Mouse (Mus musculus): ENCODE data around the gene Inppl1. TPM values are rescaled to one million over a fixed set of nuclear protein-coding genes. Genes with fewer than 3 reads are reported as not detected.

Gene Inppl1
- polyA plus RNA-seq, 1 experiment from 2014 or later: 46.0 TPM

DNA sequence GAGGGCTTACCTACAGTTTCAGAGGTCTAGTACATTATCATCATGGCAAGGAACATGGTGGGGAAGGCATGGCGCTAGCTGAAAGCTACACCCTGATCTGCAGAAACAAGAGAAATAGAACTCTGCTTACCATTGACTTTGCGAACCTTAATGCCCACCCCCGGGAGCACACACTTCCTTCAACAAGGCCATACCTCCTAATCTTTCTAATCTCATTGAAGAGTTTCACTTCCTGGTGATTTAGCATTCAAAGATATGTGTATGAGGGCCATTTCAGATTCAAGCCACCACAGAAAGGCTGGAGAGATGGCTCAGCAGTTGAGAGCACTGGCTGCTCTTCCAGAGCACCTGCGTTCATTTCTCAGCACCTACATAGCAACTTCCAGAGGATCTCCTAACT is 19.1 kb upstream of the Inppl1 start, which contains the start of gene Folr2:
Gene Folr2 (minus strand): TSS at position 101 of the 400 bp plus-strand sequence.
- ATAC-seq (replicated peaks; ENCODE audit: low FRiP score): no peak
- Histone ChIP-seq H3K9ac (ENCODE audit: low read length) (no peak within 1 kb of the TSS), H3K4me2 (ENCODE audit: low read depth, low read length, severe bottlenecking) (no peak within 1 kb of the TSS), H3K4me3 (ENCODE audit: low read depth, low read length) (no peak within 1 kb of the TSS), H3K27ac (ENCODE audit: low read depth, low read length) (no peak within 1 kb of the TSS), H3K27me3 (ENCODE audit: control insufficient read depth, insufficient read depth, low read length) (no peaks in the 10 kb centered on the region), H3K4me1 (replicated peaks; ENCODE audit: control insufficient read depth, insufficient read depth, low read length) (no peaks in the 10 kb centered on the region), H3K36me3 (ENCODE audit: control insufficient read depth, insufficient read depth, low read length) (no peaks in the 10 kb centered on the region), H3K9me3 (ENCODE audit: control insufficient read depth, low read length) (no peaks in the 10 kb centered on the region)
- WGBS: 93% methylated on average over 4 of the region's 4 CpGs
- DNase-seq (ENCODE audit: low spot score): no peak

DNA sequence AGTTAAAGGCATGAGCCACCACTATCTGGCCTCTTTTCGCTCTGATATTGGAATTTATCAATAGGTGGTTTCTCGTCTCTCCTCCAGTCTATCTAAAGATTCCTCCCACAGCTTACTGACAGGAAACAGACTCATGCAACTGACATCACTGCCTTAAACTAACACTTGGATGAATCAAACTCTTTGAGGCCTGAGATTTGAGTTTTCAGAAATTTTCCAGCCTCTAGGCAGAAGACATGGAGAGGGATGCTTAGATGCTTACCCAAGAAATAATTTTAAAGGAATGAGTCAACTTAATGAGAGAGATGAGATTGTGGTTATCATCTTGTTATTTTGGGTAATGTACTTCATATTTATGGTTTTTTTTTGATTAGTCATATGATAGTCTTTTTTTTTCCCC is 15.8 kb upstream of the Inppl1 start:
- no peak overlapping the region for H3K4me2 ChIP-seq (ENCODE audit: low read depth, low read length, severe bottlenecking)
- H3K27me3 ChIP-seq (ENCODE audit: control insufficient read depth, insufficient read depth, low read length): no peaks in the 10 kb centered on the region
- H3K36me3 ChIP-seq (ENCODE audit: control insufficient read depth, insufficient read depth, low read length): no peaks in the 10 kb centered on the region
- DNase-seq (ENCODE audit: low spot score) (no peak), ATAC-seq (replicated peaks; ENCODE audit: low FRiP score) (no peak)
- H3K4me3 ChIP-seq (ENCODE audit: low read depth, low read length): no peak overlapping the region
- H3K9ac ChIP-seq (ENCODE audit: low read length): no peak overlapping the region
- 85% methylated on average over 2 of the region's 2 CpGs for WGBS
- no peak overlapping the region for H3K27ac ChIP-seq (ENCODE audit: low read depth, low read length)
- H3K4me1 ChIP-seq (replicated peaks; ENCODE audit: control insufficient read depth, insufficient read depth, low read length): no peaks in the 10 kb centered on the region
- H3K9me3 ChIP-seq (ENCODE audit: control insufficient read depth, low read length): no peaks in the 10 kb centered on the region

DNA sequence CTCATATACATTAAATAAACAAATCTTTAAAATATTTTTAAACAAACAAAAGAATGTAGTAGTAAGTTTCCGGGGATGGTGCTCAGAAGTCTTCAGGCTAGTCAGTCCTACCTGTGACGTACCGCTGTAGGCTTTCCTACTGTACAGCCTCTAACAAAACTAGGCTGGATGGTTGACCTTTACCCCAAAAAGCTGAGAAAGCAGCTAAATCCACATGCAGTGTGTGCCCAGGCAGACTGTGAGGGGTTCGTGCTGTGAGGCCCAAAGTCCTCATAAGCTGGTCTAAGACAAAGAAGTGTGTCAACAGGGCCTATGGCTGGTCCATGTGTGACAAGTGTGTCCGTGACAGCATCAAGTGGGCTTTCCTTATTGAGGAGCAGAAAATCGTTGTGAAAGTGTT is 14.8 kb upstream of the Inppl1 start:
- Histone ChIP-seq H3K27me3 (ENCODE audit: control insufficient read depth, insufficient read depth, low read length) (no peaks in the 10 kb centered on the region), H3K9me3 (ENCODE audit: control insufficient read depth, low read length) (no peaks in the 10 kb centered on the region), H3K4me3 (ENCODE audit: low read depth, low read length) (no peak overlapping the region), H3K27ac (ENCODE audit: low read depth, low read length) (no peak overlapping the region), H3K4me2 (ENCODE audit: low read depth, low read length, severe bottlenecking) (no peak overlapping the region), H3K9ac (ENCODE audit: low read length) (no peak overlapping the region), H3K36me3 (ENCODE audit: control insufficient read depth, insufficient read depth, low read length) (no peaks in the 10 kb centered on the region), H3K4me1 (replicated peaks; ENCODE audit: control insufficient read depth, insufficient read depth, low read length) (no peaks in the 10 kb centered on the region)
- WGBS: 84% methylated on average over 6 of the region's 6 CpGs
- DNase-seq (ENCODE audit: low spot score) (no peak), ATAC-seq (replicated peaks; ENCODE audit: low FRiP score) (no peak)

DNA sequence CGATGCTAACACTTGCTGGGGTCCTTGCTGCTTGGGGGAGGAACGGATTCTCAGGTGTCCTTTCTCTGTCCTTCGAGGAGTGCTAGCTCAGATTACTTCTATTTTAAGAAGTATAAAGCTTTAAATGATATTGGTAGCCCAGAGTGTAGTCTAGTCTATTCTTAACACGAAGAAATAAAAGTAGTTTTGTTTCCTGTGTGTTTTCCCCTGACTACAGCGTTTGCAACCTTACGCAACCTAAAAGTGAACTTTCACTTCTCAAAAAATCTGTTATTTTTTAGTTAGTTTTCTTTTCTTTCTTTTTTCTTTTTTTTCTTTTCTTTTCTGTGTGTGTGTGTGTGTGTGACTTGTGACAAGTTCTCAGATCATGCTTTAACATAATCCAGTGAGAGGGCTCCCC is 13.7 kb upstream of the Inppl1 start:
- 86% methylated on average over 6 of the region's 6 CpGs for WGBS
- ATAC-seq (replicated peaks; ENCODE audit: low FRiP score) (no peak), DNase-seq (ENCODE audit: low spot score) (no peak)
- no peaks in the 10 kb centered on the region for H3K27me3 ChIP-seq (ENCODE audit: control insufficient read depth, insufficient read depth, low read length)
- no peaks in the 10 kb centered on the region for H3K9me3 ChIP-seq (ENCODE audit: control insufficient read depth, low read length)
- no peak overlapping the region for H3K9ac ChIP-seq (ENCODE audit: low read length)
- H3K4me3 ChIP-seq (ENCODE audit: low read depth, low read length): no peak overlapping the region
- no peak overlapping the region for H3K4me2 ChIP-seq (ENCODE audit: low read depth, low read length, severe bottlenecking)
- H3K4me1 ChIP-seq (replicated peaks; ENCODE audit: control insufficient read depth, insufficient read depth, low read length): no peaks in the 10 kb centered on the region
- H3K36me3 ChIP-seq (ENCODE audit: control insufficient read depth, insufficient read depth, low read length): no peaks in the 10 kb centered on the region
- no peak overlapping the region for H3K27ac ChIP-seq (ENCODE audit: low read depth, low read length)

DNA sequence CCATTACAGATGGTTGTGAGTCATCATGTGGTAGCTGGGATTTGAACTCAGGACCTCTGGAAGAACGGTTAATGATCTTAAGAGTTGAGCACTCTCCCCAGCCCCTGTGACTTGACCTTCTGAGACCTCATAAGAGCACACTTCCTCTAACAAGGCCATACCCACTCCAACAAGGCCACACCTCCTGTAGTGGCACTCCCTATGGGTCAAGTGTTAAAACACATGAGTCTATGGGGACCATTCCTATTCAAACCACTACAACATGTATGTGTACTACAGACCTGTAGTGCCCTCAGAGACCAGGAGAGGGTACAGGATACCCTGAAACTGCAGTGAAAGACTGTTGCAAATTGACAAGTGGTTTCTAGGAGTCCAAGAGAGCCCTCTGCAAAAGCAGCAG is 9.9 kb upstream of the Inppl1 start:
- DNase-seq (ENCODE audit: low spot score) (no peak), ATAC-seq (replicated peaks; ENCODE audit: low FRiP score) (no peak)
- Histone ChIP-seq H3K27me3 (ENCODE audit: control insufficient read depth, insufficient read depth, low read length) (no peaks in the 10 kb centered on the region), H3K27ac (ENCODE audit: low read depth, low read length) (no peak overlapping the region), H3K9me3 (ENCODE audit: control insufficient read depth, low read length) (no peaks in the 10 kb centered on the region), H3K36me3 (ENCODE audit: control insufficient read depth, insufficient read depth, low read length) (no peaks in the 10 kb centered on the region), H3K9ac (ENCODE audit: low read length) (no peak overlapping the region), H3K4me2 (ENCODE audit: low read depth, low read length, severe bottlenecking) (no peak overlapping the region), H3K4me1 (replicated peaks; ENCODE audit: control insufficient read depth, insufficient read depth, low read length) (no peaks in the 10 kb centered on the region), H3K4me3 (ENCODE audit: low read depth, low read length) (no peak overlapping the region)
- 88% methylated on average over 1 of the region's 1 CpGs for WGBS

DNA sequence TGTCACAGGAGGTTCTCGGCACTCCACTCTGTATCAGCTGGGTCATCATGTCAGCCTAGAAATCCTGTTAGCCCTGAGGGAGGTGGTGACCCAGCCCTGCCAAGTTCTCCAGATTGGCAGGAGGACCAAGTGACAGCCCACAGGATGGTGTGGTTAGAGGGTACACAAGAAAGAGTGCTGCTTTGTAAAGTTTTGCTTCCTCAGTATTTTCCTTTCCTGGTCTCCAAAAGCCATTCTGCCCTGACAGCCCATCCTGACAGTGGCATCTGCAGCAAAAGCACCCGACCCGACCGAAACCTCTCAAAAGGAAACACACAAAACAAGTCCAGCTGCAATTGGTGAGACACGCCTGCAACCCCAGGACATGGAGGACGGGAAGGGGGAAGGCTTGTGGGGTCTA is 6.2 kb upstream of the Inppl1 start:
- Histone ChIP-seq H3K36me3 (ENCODE audit: control insufficient read depth, insufficient read depth, low read length) (no peaks in the 10 kb centered on the region), H3K9ac (ENCODE audit: low read length) (no peak overlapping the region), H3K9me3 (ENCODE audit: control insufficient read depth, low read length) (no peaks in the 10 kb centered on the region), H3K4me1 (replicated peaks; ENCODE audit: control insufficient read depth, insufficient read depth, low read length) (no peaks in the 10 kb centered on the region), H3K4me2 (ENCODE audit: low read depth, low read length, severe bottlenecking) (no peak overlapping the region), H3K27me3 (ENCODE audit: control insufficient read depth, insufficient read depth, low read length) (no peaks in the 10 kb centered on the region), H3K27ac (ENCODE audit: low read depth, low read length) (no peak overlapping the region), H3K4me3 (ENCODE audit: low read depth, low read length) (no peak overlapping the region)
- WGBS: 74% methylated on average over 6 of the region's 6 CpGs
- DNase-seq (ENCODE audit: low spot score) (no peak), ATAC-seq (replicated peaks; ENCODE audit: low FRiP score) (no peak)

DNA sequence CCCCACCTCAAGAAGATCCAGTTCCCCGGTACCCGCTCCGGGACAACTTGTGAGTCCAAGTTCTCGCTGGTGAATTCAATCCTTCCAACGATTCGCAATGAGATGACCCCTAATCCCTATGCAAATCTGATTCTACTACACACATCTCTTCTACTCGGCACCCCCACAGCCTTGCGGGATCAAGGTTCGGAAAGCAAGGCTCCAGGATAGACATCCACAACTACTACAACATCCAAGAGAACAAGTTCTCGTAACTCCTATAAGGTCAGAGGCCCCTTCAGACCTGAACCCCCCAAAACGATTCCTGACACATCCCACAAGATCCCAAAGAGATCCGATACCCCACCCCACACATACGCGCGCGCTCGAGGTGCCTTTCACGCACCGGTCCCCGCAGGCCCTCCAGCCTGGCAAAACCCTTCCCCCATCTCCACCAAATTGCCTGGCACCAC is 849 bp downstream of the Inppl1 start:
- Histone ChIP-seq H3K4me3 (ENCODE audit: low read depth, low read length) (peak overlapping the region; percentile 87), H3K9me3 (ENCODE audit: control insufficient read depth, low read length) (no peaks in the 10 kb centered on the region), H3K36me3 (ENCODE audit: control insufficient read depth, insufficient read depth, low read length) (peaks cover 8% of the 10 kb centered on the region; the same call in 1 of the 2 replicates), H3K4me2 (ENCODE audit: low read depth, low read length, severe bottlenecking) (peak overlapping the region; percentile 96), H3K27ac (ENCODE audit: low read depth, low read length) (peak overlapping the region; percentile 79), H3K9ac (ENCODE audit: low read length) (peak overlapping the region; percentile 97), H3K4me1 (replicated peaks; ENCODE audit: control insufficient read depth, insufficient read depth, low read length) (peaks cover 20% of the 10 kb centered on the region), H3K27me3 (ENCODE audit: control insufficient read depth, insufficient read depth, low read length) (no peaks in the 10 kb centered on the region)
- WGBS: under 1% methylated on average over 20 of the region's 20 CpGs
- DNase-seq (ENCODE audit: low spot score) (no peak), ATAC-seq (replicated peaks; ENCODE audit: low FRiP score) (peak; percentile 21)

DNA sequence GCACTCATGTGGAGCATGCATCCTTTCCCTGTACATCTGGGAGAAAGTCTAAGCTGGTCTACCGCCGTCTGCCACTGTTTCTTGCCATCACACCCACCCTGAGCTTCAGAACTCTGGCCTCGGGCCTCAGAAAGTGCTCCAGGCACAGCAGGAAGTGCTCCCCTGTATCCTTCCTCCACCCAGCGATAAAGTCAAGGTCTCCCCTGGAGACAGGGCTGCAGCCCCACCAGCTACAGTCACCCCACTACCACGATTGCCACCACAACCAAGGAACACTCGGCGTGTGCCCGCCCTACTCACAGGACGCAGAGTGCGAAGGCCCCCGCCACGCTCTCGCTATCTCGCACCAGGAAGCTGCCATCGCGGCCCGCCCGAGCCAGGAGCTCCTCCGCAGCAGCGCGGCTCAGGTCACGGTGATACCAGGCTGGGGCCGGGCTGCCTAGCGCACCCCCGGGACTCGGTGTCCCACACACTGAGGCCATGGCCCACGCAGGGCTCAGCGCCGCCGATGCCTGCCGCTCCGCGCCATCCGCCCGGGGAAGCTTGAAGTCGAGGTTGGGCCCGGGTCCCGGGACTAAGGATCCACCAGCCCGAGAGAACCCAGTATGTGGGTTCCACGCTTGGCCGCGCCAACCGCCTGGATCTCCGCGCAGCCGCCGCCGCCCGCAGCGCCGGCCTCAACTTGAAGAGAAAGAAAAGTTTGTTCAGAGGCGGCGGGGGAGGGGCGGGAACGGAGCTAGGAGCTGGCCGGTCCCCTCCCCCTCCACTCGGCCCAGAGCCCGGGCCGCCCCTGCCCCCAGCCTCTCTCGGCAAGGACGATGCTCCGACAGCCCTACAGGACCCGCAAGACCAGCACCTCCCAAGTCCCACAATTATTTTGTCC is 1.5 kb downstream of the Inppl1 start:
- WGBS: under 1% methylated on average over 57 of the region's 63 CpGs

More for the DNA sequence above, 1.5 kb downstream of the Inppl1 start:
- ATAC-seq (replicated peaks; ENCODE audit: low FRiP score): peak; percentile 76
- Histone ChIP-seq H3K4me2 (ENCODE audit: low read depth, low read length, severe bottlenecking) (peak overlapping the region; percentile 96), H3K9me3 (ENCODE audit: control insufficient read depth, low read length) (no peaks in the 10 kb centered on the region), H3K36me3 (ENCODE audit: control insufficient read depth, insufficient read depth, low read length) (peaks cover 11% of the 10 kb centered on the region; the same call in 1 of the 2 replicates), H3K27ac (ENCODE audit: low read depth, low read length) (peak overlapping the region; percentile 88), H3K4me3 (ENCODE audit: low read depth, low read length) (peak overlapping the region; percentile 87), H3K9ac (ENCODE audit: low read length) (peak overlapping the region; percentile 97), H3K27me3 (ENCODE audit: control insufficient read depth, insufficient read depth, low read length) (no peaks in the 10 kb centered on the region), H3K4me1 (replicated peaks; ENCODE audit: control insufficient read depth, insufficient read depth, low read length) (peaks cover 20% of the 10 kb centered on the region)
- peak; percentile 92 for DNase-seq (ENCODE audit: low spot score)
